Mouse (Mus musculus): Measurements from ENCODE around the gene Parva.
A peak's percentile ranks its signal among the peaks of the same experiment; 100 is the strongest.

GRCm38 (mm10) chr7:112499453-112500133 lies 72.3 kb downstream of the Parva start:
- TF ChIP-seq CEBPB (IDR thresholded peaks at IDR 0.05; ENCODE audit: low read depth), result peak; percentile 90
- TF ChIP-seq USF1 (IDR thresholded peaks at IDR 0.05; ENCODE audit: low read depth), result no peak
- no peak for TF ChIP-seq CTCF (IDR thresholded peaks at IDR 0.05; ENCODE audit: control insufficient read depth, insufficient read depth, insufficient read length)
- no peak for TF ChIP-seq MYOG (IDR thresholded peaks at IDR 0.05; ENCODE audit: control insufficient read depth, extremely low read depth, insufficient read length)
- TF ChIP-seq FOSL1 (IDR thresholded peaks at IDR 0.05; ENCODE audit: insufficient read depth, low read length, poor library complexity, severe bottlenecking), result no peak
